Mouse (Mus musculus): ENCODE data around the gene Tmem265.

Gene Tmem265

DNA sequence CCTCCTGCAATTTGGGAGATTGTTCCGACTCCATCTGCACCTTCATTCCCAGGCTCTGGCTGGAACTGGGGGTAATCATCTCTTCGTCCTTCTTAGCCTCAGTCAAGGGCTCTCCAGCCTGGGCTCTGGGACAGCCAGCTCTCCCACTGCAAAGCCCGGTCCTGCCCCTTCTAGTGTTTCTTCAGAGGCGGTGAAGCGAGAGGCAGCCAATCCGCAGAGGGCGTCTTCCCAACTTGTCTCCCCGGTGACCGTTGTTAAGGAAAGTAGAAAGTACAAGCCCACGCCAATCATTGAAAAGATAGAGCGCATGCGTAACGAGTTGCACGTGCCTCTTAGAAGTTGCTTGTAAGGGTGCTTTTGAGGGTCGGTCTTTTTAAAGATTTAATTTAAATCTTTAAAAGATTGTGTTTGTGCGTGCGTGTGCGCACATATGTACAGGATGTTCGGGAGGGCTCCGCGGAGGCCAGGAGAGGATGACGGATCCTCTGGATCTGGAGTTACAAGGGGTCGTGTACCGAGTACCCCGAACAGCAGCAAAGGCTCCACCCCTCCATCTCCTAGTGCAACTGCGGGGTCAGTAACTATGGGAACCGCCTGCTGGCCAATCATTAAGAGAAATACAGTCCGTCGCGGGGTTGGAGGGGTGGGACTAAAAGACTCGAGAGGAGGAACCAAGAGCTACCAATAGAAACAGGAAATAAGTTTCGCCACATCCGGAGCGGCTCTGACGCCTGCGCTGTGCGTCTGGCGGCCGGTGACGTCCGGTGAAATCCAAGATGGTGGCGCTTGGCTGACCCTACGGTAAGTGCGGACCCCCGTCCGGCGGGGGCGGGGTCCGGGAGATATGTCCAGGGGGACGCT lies 27.1 kb downstream of the Tmem265 start, which contains the start of the genes Ccdc189 and Rnf40:
Ccdc189 (minus strand) TSS at position 585 of the 861 bp plus-strand sequence.
Rnf40 (plus strand) TSS at position 757 of the 861 bp plus-strand sequence.
- DNase-seq (ENCODE audit: low spot score in 2 of 2): peak; percentile 78 to 92

DNA sequence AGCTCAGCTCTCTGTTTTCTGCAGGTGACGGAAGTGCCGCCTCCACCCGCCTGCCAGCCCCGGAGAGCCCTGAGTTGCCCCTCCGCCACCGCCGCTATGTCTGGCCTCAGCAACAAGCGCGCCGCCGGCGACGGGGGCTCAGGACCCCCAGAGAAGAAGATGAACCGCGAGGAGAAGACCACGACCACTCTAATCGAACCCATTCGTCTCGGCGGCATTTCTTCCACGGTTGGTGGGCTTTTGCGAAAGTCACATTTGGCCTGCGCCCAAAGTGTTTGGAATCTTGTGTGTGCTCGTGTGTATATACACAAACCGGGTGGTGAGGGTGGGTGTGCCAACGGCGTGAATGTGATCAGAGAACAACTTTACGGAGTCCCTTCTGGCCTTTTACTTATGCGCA lies 27.7 kb downstream of the Tmem265 start:
- peak in 1 of 2 experiments; percentile 78 for DNase-seq (ENCODE audit: low spot score in 2 of 2)

DNA sequence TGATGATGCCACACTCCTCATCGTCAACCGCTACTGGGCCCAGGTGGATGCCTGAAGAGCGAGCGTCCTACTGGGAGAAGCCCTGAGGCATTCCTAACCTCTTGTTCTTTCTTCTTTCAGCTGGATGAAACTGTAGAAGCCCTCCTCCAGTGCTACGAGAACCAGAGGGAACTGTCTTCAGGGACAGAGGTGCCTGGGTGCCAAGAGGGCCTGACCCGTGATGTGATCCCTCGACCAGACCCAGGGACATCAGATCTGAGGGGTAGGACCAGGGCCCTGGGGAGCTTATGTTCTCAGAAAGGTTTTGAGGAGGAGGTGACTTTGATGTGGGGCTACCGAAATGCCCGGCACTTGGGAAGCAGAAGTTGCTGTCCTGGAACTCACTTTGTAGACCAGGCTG lies 28.4 kb downstream of the Tmem265 start:
- DNase-seq (ENCODE audit: low spot score in 2 of 2): no peak

DNA sequence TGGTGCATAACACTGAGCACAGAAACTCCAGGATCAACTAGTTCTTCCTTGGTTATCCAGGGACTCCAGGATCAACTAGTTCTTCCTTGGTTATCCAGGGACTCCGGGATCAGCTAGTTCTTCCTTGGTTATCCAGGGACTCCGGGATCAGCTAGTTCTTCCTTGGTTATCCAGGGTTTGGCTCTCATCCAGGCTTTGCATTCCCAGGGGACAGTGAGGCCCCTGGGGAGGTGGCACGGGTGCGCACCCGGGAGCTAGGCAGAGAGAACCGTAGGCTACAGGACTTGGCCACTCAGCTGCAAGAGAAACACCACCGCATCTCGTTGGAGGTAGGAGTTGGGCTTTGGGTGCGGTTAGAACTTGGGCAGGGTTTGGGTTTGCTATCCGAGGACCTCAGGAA lies 29.9 kb downstream of the Tmem265 start:
- no peak for DNase-seq (ENCODE audit: low spot score in 2 of 2)

DNA sequence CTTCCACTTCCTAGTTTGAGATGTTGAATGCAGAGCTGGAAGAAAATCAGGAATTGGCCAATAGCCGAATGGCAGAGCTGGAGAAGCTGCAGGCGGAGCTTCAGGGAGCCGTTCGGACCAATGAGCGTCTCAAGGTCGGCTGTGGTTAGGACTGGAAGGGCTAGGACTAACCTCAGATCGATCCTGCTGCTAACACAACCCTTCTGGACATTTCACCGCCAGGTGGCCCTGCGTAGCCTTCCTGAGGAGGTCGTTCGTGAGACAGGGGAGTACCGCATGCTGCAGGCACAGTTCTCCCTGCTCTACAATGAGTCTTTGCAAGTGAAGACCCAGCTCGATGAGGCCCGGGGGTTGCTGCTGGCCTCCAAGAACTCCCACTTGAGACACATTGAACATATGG lies 31.4 kb downstream of the Tmem265 start:
- DNase-seq (ENCODE audit: low spot score in 2 of 2): no peak

DNA sequence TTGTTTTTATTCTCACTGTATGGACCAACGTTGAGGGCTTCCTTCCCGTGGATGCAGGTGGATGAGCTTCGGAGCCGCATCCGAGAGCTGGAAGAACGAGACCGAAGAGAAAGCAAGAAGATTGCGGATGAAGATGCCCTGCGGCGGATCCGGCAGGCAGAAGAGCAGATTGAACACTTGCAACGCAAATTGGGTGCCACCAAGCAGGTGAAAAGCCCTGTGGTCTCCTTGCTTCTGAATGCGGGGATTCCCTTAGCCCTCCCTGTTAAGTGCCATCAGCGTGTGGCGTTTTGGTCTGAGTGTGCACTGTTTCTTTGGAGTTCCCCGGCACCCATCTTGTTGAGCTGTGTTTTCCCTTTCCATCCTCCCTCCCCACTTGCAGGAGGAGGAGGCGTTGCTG lies 35.6 kb downstream of the Tmem265 start:
- DNase-seq (ENCODE audit: low spot score in 2 of 2): no peak

DNA sequence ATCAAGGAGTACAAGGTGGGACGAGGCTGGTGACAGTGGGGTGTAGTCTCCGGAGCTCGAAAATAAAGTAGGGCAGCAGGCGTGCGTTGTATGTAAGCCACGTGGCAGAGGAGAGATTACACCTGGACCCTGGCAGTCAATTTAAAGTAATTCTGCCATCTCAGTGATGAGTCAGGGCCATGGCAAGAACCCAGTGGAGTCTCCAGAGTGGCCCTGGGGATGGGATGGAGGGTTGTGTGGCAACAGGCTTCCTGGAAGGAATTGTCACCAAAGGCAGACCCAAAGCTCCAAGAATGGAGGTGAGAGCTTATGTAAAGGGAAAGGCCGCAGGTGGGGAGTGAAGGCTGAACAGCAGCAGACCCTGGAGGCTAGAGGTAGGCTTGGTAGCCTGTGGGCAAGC lies 39.4 kb downstream of the Tmem265 start:
- DNase-seq (ENCODE audit: low spot score in 2 of 2): no peak

DNA sequence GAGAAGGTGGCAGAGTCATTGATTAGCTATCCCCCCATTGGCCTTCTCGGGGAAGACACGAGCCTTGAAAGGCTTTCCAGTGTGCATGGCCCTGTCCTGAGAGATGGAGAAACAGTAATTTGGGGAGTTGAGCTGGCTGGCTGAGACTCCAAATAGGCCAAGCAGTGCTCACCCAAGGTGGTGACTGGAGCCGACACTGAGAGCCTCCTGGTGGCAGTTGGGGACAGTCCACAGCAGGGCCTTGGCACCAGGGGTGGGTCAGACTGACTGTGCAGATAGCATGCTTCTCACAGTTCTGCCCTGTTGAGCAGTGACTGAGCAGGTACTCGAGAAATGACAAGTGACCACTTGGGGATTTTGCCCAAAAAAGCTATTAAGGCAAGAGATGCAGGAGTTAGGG lies 40.5 kb downstream of the Tmem265 start:
- no peak for DNase-seq (ENCODE audit: low spot score in 2 of 2)

DNA sequence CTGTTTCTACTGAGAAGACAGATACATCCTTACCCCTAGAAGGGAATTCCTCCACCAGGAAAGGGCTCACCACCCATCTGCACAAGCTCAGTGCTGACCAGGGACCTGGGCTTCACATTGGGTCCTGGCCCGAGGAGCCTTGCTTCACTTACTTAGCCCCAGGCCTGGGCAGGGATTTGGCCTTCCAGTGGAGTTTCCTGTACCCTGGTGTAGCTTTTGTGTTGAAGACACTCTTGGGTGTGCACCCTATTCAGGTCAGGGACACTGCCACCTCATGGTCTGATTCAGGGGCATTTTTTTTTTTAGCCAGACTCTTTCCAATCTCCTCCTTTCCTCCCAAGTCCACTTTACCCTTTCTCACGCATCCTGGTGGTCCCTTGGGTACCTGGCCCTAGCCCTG lies 41.7 kb downstream of the Tmem265 start:
- DNase-seq (ENCODE audit: low spot score in 2 of 2): no peak

DNA sequence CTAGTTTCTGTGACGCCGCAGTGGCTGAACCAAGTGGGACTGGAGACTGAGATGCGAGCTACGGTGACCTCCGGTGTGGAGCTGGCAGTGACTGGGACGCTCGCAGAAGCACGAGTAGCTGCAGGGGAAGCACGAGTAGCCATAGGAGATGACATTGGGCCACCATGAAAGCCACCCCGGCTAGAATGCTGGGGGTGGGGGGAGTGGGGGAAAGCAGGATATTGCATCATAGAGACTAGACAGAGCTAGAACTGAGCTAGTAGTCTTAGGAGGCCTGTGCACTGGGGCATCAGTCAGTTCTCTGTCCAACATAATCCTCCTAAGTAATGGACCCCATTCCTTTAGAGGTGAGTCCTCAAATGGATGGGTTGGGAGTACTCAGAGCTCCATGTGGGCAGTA lies 43.1 kb downstream of the Tmem265 start:
- no peak for DNase-seq (ENCODE audit: low spot score in 2 of 2)

DNA sequence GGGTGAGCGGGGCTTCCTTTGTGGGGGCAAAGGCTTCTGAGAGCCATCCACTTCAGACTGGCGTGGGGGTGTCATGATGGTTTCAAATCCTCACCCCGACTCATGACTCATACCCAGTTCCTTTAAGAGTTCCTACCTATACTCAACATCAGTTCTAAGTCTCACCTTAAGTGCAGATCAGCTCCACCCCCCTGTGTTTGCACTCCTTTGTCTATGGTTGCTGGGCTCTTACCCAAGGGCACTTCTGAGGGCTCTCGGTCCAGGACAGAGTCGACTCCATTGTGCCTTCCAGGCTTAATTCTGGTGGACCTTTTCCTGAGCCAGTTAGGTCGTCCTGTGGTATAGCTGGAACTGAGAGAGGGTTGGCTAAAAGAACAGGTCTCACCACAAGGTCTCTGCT lies 46.0 kb downstream of the Tmem265 start:
- no peak for DNase-seq (ENCODE audit: low spot score in 2 of 2)

DNA sequence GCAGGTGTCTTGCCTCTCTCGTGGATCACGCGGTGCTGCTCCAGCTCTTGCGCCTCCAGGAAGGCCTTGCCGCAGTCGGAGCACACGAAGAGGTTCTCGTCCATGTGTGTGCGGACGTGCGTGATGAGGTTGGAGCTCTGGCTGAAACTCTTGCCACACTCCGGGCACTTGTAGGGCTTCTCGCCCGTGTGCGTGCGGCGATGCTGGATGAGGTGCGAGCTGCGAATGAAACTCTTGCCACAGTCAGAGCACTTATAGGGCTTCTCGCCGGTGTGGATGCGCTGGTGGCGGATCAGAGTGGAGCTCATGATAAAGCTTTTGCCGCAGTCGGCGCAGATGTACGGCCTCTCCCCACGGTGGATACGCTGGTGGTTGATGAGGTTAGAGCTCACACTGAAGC lies 49.8 kb downstream of the Tmem265 start:
- no peak for DNase-seq (ENCODE audit: low spot score in 2 of 2)

DNA sequence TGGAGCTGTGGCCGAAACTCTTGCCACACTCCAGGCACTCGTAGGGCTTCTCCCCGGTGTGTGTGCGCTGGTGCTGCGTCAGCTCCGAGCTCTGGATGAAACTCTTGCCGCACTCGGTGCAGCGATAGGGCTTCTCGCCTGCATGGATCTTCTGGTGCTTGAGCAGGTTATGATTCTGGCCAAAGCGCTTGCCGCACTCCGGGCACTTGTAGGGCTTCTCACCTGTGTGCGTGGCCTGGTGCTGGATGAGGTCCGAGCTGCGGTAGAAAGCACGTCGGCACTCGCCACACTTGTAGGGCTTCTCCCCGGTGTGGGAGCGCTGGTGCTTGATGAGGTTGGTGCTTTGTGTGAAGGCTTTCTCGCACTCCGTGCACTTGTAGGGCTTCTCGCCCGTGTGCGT lies 50.4 kb downstream of the Tmem265 start:
- DNase-seq (ENCODE audit: low spot score in 2 of 2): no peak

DNA sequence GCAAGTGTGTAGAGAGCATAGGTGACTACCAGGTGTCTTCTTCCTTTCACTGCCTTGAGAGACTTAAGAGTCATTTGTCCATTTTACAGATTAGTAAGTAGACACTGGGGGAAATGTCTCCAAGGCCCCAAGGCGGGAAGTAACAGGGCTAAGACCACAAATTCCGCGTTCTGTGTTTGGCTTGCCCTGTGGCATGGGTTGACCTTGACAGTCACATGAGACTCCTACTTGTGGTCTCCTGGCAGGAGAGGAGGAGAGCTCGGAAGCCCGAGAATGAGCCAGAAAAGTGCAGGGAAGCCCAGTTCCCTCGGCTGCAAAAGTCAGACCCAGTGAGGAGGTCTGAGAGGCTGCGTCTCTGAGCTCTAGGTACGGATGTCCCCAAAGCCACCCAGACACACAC lies 52.3 kb downstream of the Tmem265 start:
- DNase-seq (ENCODE audit: low spot score in 2 of 2): no peak

DNA sequence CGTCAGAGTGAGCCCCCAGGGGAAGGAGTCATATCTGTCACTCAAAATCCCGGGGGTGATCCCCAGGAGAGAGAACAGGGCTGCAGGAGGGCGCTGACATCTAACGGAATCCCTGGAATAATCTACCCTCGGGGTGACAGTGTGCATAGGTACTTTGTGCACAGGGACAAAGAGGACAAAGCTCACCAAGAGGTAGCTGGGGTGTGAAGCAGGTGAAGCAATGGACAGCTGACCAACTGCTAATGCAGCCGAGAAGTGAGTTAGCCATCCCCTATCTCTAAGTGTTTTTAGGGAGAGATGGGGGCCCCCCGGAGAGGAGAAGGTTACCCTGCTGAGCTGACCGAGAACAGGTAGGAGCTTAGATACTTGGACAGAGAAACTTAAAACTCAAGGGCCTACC lies 52.9 kb downstream of the Tmem265 start:
- DNase-seq (ENCODE audit: low spot score in 2 of 2): no peak

DNA sequence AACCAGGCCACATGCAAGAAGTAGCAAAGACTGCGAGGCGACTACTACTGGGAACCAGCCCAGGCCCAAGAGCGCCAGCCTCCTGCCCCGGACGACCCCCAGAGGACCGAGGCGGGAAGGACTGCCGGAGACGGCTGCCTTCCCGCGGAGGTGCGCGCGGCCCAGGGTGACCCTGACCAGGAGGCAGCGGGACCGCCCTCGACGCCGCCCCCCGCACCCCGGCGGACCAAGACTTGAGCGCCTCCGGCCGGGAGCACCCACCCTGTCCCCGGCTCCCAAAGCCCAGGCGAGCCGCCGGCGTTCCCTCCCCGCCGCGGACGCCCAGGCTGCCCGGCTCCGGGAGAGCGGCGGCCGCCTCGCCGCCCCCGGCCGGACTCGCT lies 53.3 kb downstream of the Tmem265 start:
- DNase-seq (ENCODE audit: low spot score in 2 of 2): no peak

DNA sequence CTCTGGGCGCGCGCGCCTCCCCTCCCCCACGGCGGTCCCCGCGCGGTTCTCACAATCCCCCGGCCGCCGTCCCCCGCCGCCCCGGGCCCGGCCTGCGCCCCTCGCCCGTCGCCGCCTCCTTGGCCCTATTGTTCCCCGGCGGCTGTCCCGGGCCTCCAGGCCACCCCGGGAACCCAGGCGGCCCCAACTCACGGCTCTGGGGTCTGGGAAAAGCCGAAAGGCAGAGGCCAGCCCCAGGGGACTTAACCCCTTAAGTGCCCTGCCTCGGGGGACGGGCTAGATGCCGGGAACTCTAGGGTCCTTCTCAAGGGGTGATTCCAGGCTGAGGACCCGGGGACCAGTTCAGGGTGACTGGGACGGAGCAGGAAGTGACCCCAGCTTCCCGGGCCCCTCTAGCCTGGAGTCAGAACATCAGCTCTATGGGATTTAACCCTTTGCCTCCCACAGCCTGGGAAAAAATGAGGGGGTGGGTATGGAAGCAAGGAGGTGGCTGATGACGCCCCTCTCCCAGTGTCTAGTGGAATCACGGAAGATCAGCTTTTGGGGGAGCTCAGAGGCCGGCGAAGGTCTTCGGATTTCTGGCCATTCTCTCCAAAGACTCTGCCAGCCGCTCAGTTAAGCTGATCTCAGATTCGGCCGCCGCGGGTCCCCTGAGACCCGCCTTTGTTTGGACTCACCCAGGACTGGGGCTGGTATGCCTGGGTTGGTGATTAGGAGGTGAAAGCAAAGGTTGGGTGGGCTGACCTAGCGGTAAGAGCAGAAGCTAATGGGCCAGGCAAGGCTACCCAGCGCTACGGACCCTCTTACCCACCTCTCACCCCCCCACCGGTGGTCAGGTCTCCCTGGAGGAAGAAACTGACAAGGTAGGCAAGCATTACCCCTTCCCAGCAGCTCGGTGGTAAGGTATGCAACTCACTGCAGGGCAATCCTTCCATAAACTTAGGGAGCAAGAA lies 54.0 kb downstream of the Tmem265 start, which contains the start of gene Zfp629:
Zfp629 (minus strand) TSS at position 907 of the 953 bp plus-strand sequence.
- peak; percentile 62 for DNase-seq (ENCODE audit: low spot score in 2 of 2)

DNA sequence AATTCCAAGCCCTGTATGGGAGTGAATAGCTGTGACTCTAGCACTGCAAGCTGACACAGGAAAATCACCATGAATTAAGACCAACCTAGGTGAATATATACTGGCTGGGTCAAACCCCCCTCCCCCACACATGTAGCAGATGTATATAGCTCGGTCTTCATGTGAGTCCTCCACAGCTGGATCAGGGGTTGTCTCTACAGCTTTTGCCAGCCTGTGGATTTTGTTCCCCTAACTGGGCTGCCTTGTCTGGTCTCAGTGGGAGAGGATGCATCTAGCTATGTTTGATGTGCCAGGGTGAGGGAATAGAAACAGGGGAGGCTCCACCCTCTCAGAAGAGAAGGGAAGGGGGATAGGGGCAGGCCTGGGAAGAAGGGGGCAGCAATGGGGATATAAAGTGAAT lies 55.1 kb downstream of the Tmem265 start:
- DNase-seq (ENCODE audit: low spot score in 2 of 2): no peak
